ENCODE assay signal across 8 mouse cellular contexts in the genomic region with DNA sequence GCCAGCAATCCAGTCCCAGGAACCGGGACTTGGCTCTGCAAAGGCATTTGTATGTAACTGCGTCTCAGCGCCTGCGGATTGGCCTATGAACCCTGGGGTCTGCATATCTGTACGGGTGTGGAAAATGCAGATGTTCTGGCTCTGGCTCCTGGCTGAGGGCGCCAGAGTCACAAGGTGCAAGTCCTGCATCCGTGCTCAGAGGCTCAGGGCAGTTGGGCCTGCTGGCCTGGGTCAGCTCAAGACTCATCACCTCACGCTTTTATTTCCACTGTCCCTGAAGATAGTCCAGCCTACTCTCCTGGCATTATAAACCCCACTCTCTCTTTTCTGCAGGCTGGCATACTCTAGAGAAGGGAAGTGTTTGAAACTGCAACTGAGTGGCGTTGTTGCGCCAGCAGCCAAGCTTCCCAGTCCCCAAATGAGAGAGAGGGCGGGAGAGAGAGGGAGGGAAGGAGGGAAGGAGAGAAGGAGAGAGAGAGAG. TPM values are rescaled to one million over a fixed set of nuclear protein-coding genes. Genes with fewer than 3 reads are reported as not detected.
A peak's percentile ranks its signal among the peaks of the same experiment; 100 is the strongest.
DNase-seq lines count a peak whose midpoint lies in the region; ATAC-seq and TF ChIP-seq lines count a peak whose summit lies in the region.

No protein-coding gene starts in this region.

- H3K27ac ChIP-seq in heart, embryonic 14.5 days (replicated peaks in 1 of 2; ENCODE audit: control insufficient read depth in 1 of 2, insufficient read depth in 1 of 2, low read depth in 2 of 2, low read length in 2 of 2) = no peak overlapping the region
- H3K27ac ChIP-seq in liver, postnatal 0 days (ENCODE audit: low read depth) = no peak overlapping the region

- no peaks in the 10 kb centered on the region for H3K9me3 ChIP-seq in heart, embryonic 14.5 days (ENCODE audit: control insufficient read depth, low read length)
- H3K9me3 ChIP-seq in liver, postnatal 0 days (ENCODE audit: low read length) = no peaks in the 10 kb centered on the region

- DNase-seq in lung, postnatal 4 days = peak; percentile 5 to 25
- DNase-seq in lung, adult 18-20 months = no peak
- DNase-seq in embryo, embryonic 10.5 days (ENCODE audit: low spot score) = peak; percentile 80
- DNase-seq in kidney, postnatal 14 days = peak; percentile 56
- no peak for DNase-seq in liver, postnatal 0 days
- DNase-seq in yolk sac, embryonic 10.5 days (ENCODE audit: low spot score) = peak; percentile 57
- no peak for DNase-seq in thymus, postnatal 10 days (ENCODE audit: low spot score in 2 of 2)

- peak; percentile 16; the same call in 1 of the 2 replicates for ATAC-seq in heart, embryonic 14.5 days (ENCODE audit: insufficient number of reproducible peaks, insufficient read depth, low FRiP score, low read depth)
- no peak for ATAC-seq in liver, postnatal 0 days

- H3K36me3 ChIP-seq in heart, embryonic 14.5 days (ENCODE audit: control insufficient read depth, insufficient read depth, low read length) = no peaks in the 10 kb centered on the region
- H3K36me3 ChIP-seq in liver, postnatal 0 days (replicated peaks; ENCODE audit: insufficient read depth, low read length) = no peaks in the 10 kb centered on the region

- H3K4me1 ChIP-seq in heart, embryonic 14.5 days (ENCODE audit: control insufficient read depth in 2 of 2, insufficient read depth in 2 of 2, low read length in 2 of 2) = peaks cover 9 to 24% of the 10 kb centered on the region in 2 experiments
- no peaks in the 10 kb centered on the region for H3K4me1 ChIP-seq in liver, postnatal 0 days (ENCODE audit: insufficient read depth)

- peak overlapping the region; percentile 97 for H3K4me2 ChIP-seq in heart, embryonic 14.5 days (ENCODE audit: low read length)
- H3K4me2 ChIP-seq in liver, postnatal 0 days (ENCODE audit: low read depth, low read length) = peak overlapping the region; percentile 89

- H3K9ac ChIP-seq in heart, embryonic 14.5 days (ENCODE audit: low read length) = no peak overlapping the region
- no peak overlapping the region for H3K9ac ChIP-seq in liver, postnatal 0 days (replicated peaks)

- H3K27me3 ChIP-seq in heart, embryonic 14.5 days (ENCODE audit: control insufficient read depth, insufficient read depth, low read length) = peaks cover 63% of the 10 kb centered on the region
- H3K27me3 ChIP-seq in liver, postnatal 0 days (ENCODE audit: insufficient read depth, low read length) = peaks cover 77% of the 10 kb centered on the region

- whole genome bisulfite sequencing in heart, embryonic 14.5 days = 0% methylated on average over 11 of the region's 11 CpGs
- WGBS in liver, postnatal 0 days (ENCODE audit: insufficient replicate concordance) = 3% methylated on average over 11 of the region's 11 CpGs

- no peak for TF ChIP-seq CTCF in liver, postnatal 0 days (IDR thresholded peaks at IDR 0.05; ENCODE audit: low read depth)

- TF ChIP-seq EP300 in liver, postnatal 0 days (IDR thresholded peaks at IDR 0.05; ENCODE audit: low read depth) = no peak

- H3K4me3 ChIP-seq in heart, embryonic 14.5 days (ENCODE audit: control insufficient read depth in 1 of 2, insufficient read depth in 1 of 2, low read depth in 1 of 2, low read length in 2 of 2) = peak overlapping the region; percentile 77 to 92
- H3K4me3 ChIP-seq in liver, postnatal 0 days (ENCODE audit: low read depth, low read length) = peak overlapping the region; percentile 56

RNA-seq across cellular contexts. Expression of gene Npas3, which starts 3.3 kb away (rescaled TPM):
- 1.3 and 3.9 TPM in 2 replicates for polyA plus RNA-seq in heart, embryonic 14.5 days (2014; fragmentation: Nextera tagmentation; extraction: Ambion mirVana)
- polyA plus RNA-seq in liver, postnatal 0 days (2015; fragmentation: Nextera tagmentation; extraction: Ambion mirVana) = 0.08 TPM in 2 replicates

Comparison
In these comparisons a context has a peak if more than half of its experiments do, and no peak if none do; other contexts are left out.
1. DNase-seq: peak in lung, postnatal 4 days (2 of 2), embryo, embryonic 10.5 days (single experiment), kidney, postnatal 14 days (single experiment) and yolk sac, embryonic 10.5 days (single experiment); none in lung, adult 18-20 months (0 of 2), liver, postnatal 0 days (single experiment) and thymus, postnatal 10 days (0 of 2).